Mouse (Mus musculus): Measurements from ENCODE around the gene Smyd3. TPM values are rescaled to one million over a fixed set of nuclear protein-coding genes. Genes with fewer than 3 reads are reported as not detected.

Smyd3 gene
- polyA plus RNA-seq, 1 experiment from 2014 or later, result 5.7 TPM

GRCm38 (mm10) chr1:179107211-179107610 lies 410.6 kb downstream of the Smyd3 start:
- Histone ChIP-seq H3K4me2 (no peak overlapping the region), H3K9ac (no peak overlapping the region), H3K4me3 (replicated peaks) (no peak overlapping the region), H3K4me1 (replicated peaks) (peaks cover 22% of the 10 kb centered on the region), H3K27ac (replicated peaks) (no peak overlapping the region), H3K9me3 (replicated peaks) (no peaks in the 10 kb centered on the region), H3K36me3 (replicated peaks) (no peaks in the 10 kb centered on the region), H3K27me3 (no peaks in the 10 kb centered on the region)
- no peak for ATAC-seq (ENCODE audit: insufficient read depth)
- WGBS (ENCODE audit: insufficient replicate concordance), result 61% methylated on average over 7 of the region's 7 CpGs

- Histone ChIP-seq H3K27me3 (no peaks in the 10 kb centered on the region), H3K36me3 (replicated peaks) (no peaks in the 10 kb centered on the region), H3K9ac (no peak overlapping the region), H3K9me3 (replicated peaks) (no peaks in the 10 kb centered on the region), H3K4me2 (no peak overlapping the region), H3K4me3 (replicated peaks) (no peak overlapping the region), H3K4me1 (replicated peaks) (peaks cover 22% of the 10 kb centered on the region), H3K27ac (replicated peaks) (no peak overlapping the region)
- 81% methylated on average over 6 of the region's 6 CpGs for WGBS (ENCODE audit: insufficient replicate concordance)
- ATAC-seq (ENCODE audit: insufficient read depth), result no peak
Observed at GRCm38 (mm10) chr1:179106702-179107145, 411.1 kb downstream of the Smyd3 start.

GRCm38 (mm10) chr1:179106103-179106701 lies 411.6 kb downstream of the Smyd3 start:
- Histone ChIP-seq H3K27me3 (no peaks in the 10 kb centered on the region), H3K4me2 (no peak overlapping the region), H3K4me1 (replicated peaks) (peaks cover 22% of the 10 kb centered on the region), H3K27ac (replicated peaks) (no peak overlapping the region), H3K9me3 (replicated peaks) (no peaks in the 10 kb centered on the region), H3K4me3 (replicated peaks) (no peak overlapping the region), H3K9ac (no peak overlapping the region), H3K36me3 (replicated peaks) (no peaks in the 10 kb centered on the region)
- no peak for ATAC-seq (ENCODE audit: insufficient read depth)
- 80% methylated on average over 18 of the region's 18 CpGs for WGBS (ENCODE audit: insufficient replicate concordance)

GRCm38 (mm10) chr1:179104447-179104846 lies 413.4 kb downstream of the Smyd3 start:
- 82% methylated on average over 8 of the region's 8 CpGs for WGBS (ENCODE audit: insufficient replicate concordance)

GRCm38 (mm10) chr1:179096993-179097392 lies 420.8 kb downstream of the Smyd3 start:
- Histone ChIP-seq H3K4me3 (replicated peaks) (no peak overlapping the region), H3K27me3 (no peaks in the 10 kb centered on the region), H3K4me2 (no peak overlapping the region), H3K9me3 (replicated peaks) (no peaks in the 10 kb centered on the region), H3K27ac (replicated peaks) (no peak overlapping the region), H3K36me3 (replicated peaks) (no peaks in the 10 kb centered on the region), H3K4me1 (replicated peaks) (no peaks in the 10 kb centered on the region; the same call in 1 of the 2 replicates), H3K9ac (no peak overlapping the region)
- ATAC-seq (ENCODE audit: insufficient read depth), result no peak
- 63% methylated on average over 8 of the region's 8 CpGs for WGBS (ENCODE audit: insufficient replicate concordance)

More at GRCm38 (mm10) chr1:179104447-179104846, 413.4 kb downstream of the Smyd3 start:
- no peak overlapping the region for H3K9ac ChIP-seq
- H3K27ac ChIP-seq (replicated peaks), result no peak overlapping the region
- H3K9me3 ChIP-seq (replicated peaks), result no peaks in the 10 kb centered on the region
- peaks cover 20% of the 10 kb centered on the region for H3K4me1 ChIP-seq (replicated peaks)
- no peak overlapping the region for H3K4me3 ChIP-seq (replicated peaks)
- H3K4me2 ChIP-seq, result no peak overlapping the region
- H3K27me3 ChIP-seq, result no peaks in the 10 kb centered on the region
- ATAC-seq (ENCODE audit: insufficient read depth), result no peak
- H3K36me3 ChIP-seq (replicated peaks), result no peaks in the 10 kb centered on the region

GRCm38 (mm10) chr1:179096323-179096722 lies 421.5 kb downstream of the Smyd3 start:
- no peaks in the 10 kb centered on the region for H3K9me3 ChIP-seq (replicated peaks)
- H3K27me3 ChIP-seq, result no peaks in the 10 kb centered on the region
- H3K36me3 ChIP-seq (replicated peaks), result no peaks in the 10 kb centered on the region
- 55% methylated on average over 5 of the region's 5 CpGs for WGBS (ENCODE audit: insufficient replicate concordance)
- no peak overlapping the region for H3K27ac ChIP-seq (replicated peaks)
- no peak overlapping the region for H3K9ac ChIP-seq
- H3K4me2 ChIP-seq, result no peak overlapping the region
- H3K4me1 ChIP-seq (replicated peaks), result no peaks in the 10 kb centered on the region; the same call in 1 of the 2 replicates
- H3K4me3 ChIP-seq (replicated peaks), result no peak overlapping the region
- no peak for ATAC-seq (ENCODE audit: insufficient read depth)

GRCm38 (mm10) chr1:179089174-179089573 lies 428.7 kb downstream of the Smyd3 start:
- 0 out of 2 replicates have a peak, but pooled peaks cover 3% of the 10 kb centered on the region for H3K36me3 ChIP-seq (replicated peaks)
- H3K9me3 ChIP-seq (replicated peaks), result no peaks in the 10 kb centered on the region
- H3K27me3 ChIP-seq, result no peaks in the 10 kb centered on the region
- no peak overlapping the region for H3K27ac ChIP-seq (replicated peaks)
- no peak overlapping the region for H3K4me3 ChIP-seq (replicated peaks)
- H3K9ac ChIP-seq, result no peak overlapping the region
- no peak overlapping the region for H3K4me2 ChIP-seq
- WGBS (ENCODE audit: insufficient replicate concordance), result 33% methylated on average over 5 of the region's 5 CpGs
- H3K4me1 ChIP-seq (replicated peaks), result peaks cover 5% of the 10 kb centered on the region
- ATAC-seq (ENCODE audit: insufficient read depth), result no peak

GRCm38 (mm10) chr1:179087033-179087998 lies 430.5 kb downstream of the Smyd3 start:
- peaks cover 5% of the 10 kb centered on the region for H3K4me1 ChIP-seq (replicated peaks)
- H3K9ac ChIP-seq, result no peak overlapping the region
- H3K27me3 ChIP-seq, result no peaks in the 10 kb centered on the region
- ATAC-seq (ENCODE audit: insufficient read depth), result no peak
- H3K4me2 ChIP-seq, result no peak overlapping the region
- H3K9me3 ChIP-seq (replicated peaks), result no peaks in the 10 kb centered on the region
- no peak overlapping the region for H3K4me3 ChIP-seq (replicated peaks)
- 41% methylated on average over 6 of the region's 6 CpGs for WGBS (ENCODE audit: insufficient replicate concordance)
- no peak overlapping the region for H3K27ac ChIP-seq (replicated peaks)
- H3K36me3 ChIP-seq (replicated peaks), result 0 out of 2 replicates have a peak, but pooled peaks cover 3% of the 10 kb centered on the region

GRCm38 (mm10) chr1:179086208-179086607 lies 431.6 kb downstream of the Smyd3 start:
- no peaks in the 10 kb centered on the region for H3K9me3 ChIP-seq (replicated peaks)
- H3K27ac ChIP-seq (replicated peaks), result no peak overlapping the region
- H3K27me3 ChIP-seq, result no peaks in the 10 kb centered on the region
- peaks cover 5% of the 10 kb centered on the region for H3K4me1 ChIP-seq (replicated peaks)
- no peak overlapping the region for H3K4me2 ChIP-seq
- H3K36me3 ChIP-seq (replicated peaks), result 0 out of 2 replicates have a peak, but pooled peaks cover 3% of the 10 kb centered on the region
- H3K9ac ChIP-seq, result no peak overlapping the region
- no peak for ATAC-seq (ENCODE audit: insufficient read depth)
- no peak overlapping the region for H3K4me3 ChIP-seq (replicated peaks)
- WGBS (ENCODE audit: insufficient replicate concordance), result 77% methylated on average over 7 of the region's 7 CpGs

- H3K9ac ChIP-seq, result no peak overlapping the region
- no peak overlapping the region for H3K4me3 ChIP-seq (replicated peaks)
- no peak overlapping the region for H3K4me2 ChIP-seq
- WGBS (ENCODE audit: insufficient replicate concordance), result 41% methylated on average over 5 of the region's 5 CpGs
- 0 out of 2 replicates have a peak, but pooled peaks cover 3% of the 10 kb centered on the region for H3K36me3 ChIP-seq (replicated peaks)
- no peak overlapping the region for H3K27ac ChIP-seq (replicated peaks)
- peaks cover 5% of the 10 kb centered on the region for H3K4me1 ChIP-seq (replicated peaks)
- H3K27me3 ChIP-seq, result no peaks in the 10 kb centered on the region
- H3K9me3 ChIP-seq (replicated peaks), result no peaks in the 10 kb centered on the region
- ATAC-seq (ENCODE audit: insufficient read depth), result no peak
Observed at GRCm38 (mm10) chr1:179083098-179083497, 434.7 kb downstream of the Smyd3 start.

GRCm38 (mm10) chr1:179073846-179074245 lies 444.0 kb downstream of the Smyd3 start:
- 77% methylated on average over 7 of the region's 7 CpGs for whole genome bisulfite sequencing (ENCODE audit: insufficient replicate concordance)
- no peaks in the 10 kb centered on the region for H3K27me3 ChIP-seq
- H3K36me3 ChIP-seq (replicated peaks), result no peaks in the 10 kb centered on the region
- no peak overlapping the region for H3K4me2 ChIP-seq
- H3K4me1 ChIP-seq (replicated peaks), result no peaks in the 10 kb centered on the region
- H3K9me3 ChIP-seq (replicated peaks), result no peaks in the 10 kb centered on the region
- ATAC-seq (ENCODE audit: insufficient read depth), result no peak
- no peak overlapping the region for H3K4me3 ChIP-seq (replicated peaks)
- no peak overlapping the region for H3K27ac ChIP-seq (replicated peaks)
- H3K9ac ChIP-seq, result no peak overlapping the region
